Mouse (Mus musculus): ENCODE data around the gene Cobll1. TPM values are rescaled to one million over a fixed set of nuclear protein-coding genes. Genes with fewer than 3 reads are reported as not detected.
"Not testable (repeated sequence)": the region's sequence is repeated elsewhere in the genome, so short reads cannot be mapped to it uniquely, and the experiment has no call there.

The Cobll1 gene
- polyA plus RNA-seq, 1 experiment: 15.0 TPM

GRCm38 (mm10) chr2:65266576-65267299 is 27.5 kb upstream of the Cobll1 start:
- no peak overlapping the region for H3K4me3 ChIP-seq (ENCODE audit: insufficient read depth, low read length)
- no peaks in the 10 kb centered on the region for H3K4me1 ChIP-seq (ENCODE audit: control insufficient read depth, insufficient read depth, low read length)
- TF ChIP-seq CTCF (IDR thresholded peaks at IDR 0.05; ENCODE audit: borderline replicate concordance, insufficient read depth, low read length) (no peak), POLR2A (IDR thresholded peaks at IDR 0.05; ENCODE audit: low read depth, low read length) (no peak)
- H3K27ac ChIP-seq (ENCODE audit: insufficient read depth, low read length): no peak overlapping the region

GRCm38 (mm10) chr2:65262251-65262650 is 23.0 kb upstream of the Cobll1 start:
- H3K4me3 ChIP-seq (ENCODE audit: insufficient read depth, low read length): no peak overlapping the region
- no peak overlapping the region for H3K27ac ChIP-seq (ENCODE audit: insufficient read depth, low read length)
- H3K4me1 ChIP-seq (ENCODE audit: control insufficient read depth, insufficient read depth, low read length): no peaks in the 10 kb centered on the region
- no peak for TF ChIP-seq CTCF (IDR thresholded peaks at IDR 0.05; ENCODE audit: borderline replicate concordance, insufficient read depth, low read length)
- no peak for TF ChIP-seq POLR2A (IDR thresholded peaks at IDR 0.05; ENCODE audit: low read depth, low read length)

GRCm38 (mm10) chr2:65260828-65261227 is 21.6 kb upstream of the Cobll1 start:
- H3K4me3 ChIP-seq (ENCODE audit: insufficient read depth, low read length); H3K27ac ChIP-seq (ENCODE audit: insufficient read depth, low read length); H3K4me1 ChIP-seq (ENCODE audit: control insufficient read depth, insufficient read depth, low read length): not testable (repeated sequence)

- no peaks in the 10 kb centered on the region for H3K4me1 ChIP-seq (ENCODE audit: control insufficient read depth, insufficient read depth, low read length)
- no peak overlapping the region for H3K4me3 ChIP-seq (ENCODE audit: insufficient read depth, low read length)
- H3K27ac ChIP-seq (ENCODE audit: insufficient read depth, low read length): no peak overlapping the region
- TF ChIP-seq CTCF (IDR thresholded peaks at IDR 0.05; ENCODE audit: borderline replicate concordance, insufficient read depth, low read length) (no peak), POLR2A (IDR thresholded peaks at IDR 0.05; ENCODE audit: low read depth, low read length) (no peak)
Observed at GRCm38 (mm10) chr2:65260400-65260799, 21.2 kb upstream of the Cobll1 start.

DNA sequence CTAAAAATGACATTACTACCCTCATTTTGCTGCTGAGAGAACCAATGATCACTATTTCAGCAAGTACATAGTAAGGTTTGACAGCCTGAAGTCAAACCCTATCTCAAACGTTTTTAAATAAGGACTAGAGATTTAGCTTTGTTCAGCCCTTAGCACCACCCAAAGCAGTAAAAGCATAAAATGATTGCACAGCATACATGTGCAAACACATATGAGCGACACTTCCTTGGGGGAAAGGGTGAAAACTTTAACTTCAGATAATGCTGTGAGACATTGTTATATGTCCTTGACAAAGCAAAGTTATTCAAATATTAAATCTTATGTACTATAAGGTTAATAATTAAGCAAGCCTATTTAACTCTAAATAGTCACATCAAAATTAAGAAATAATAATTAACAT is 18.2 kb upstream of the Cobll1 start:
- TF ChIP-seq CTCF (IDR thresholded peaks at IDR 0.05; ENCODE audit: borderline replicate concordance, insufficient read depth, low read length) (no peak), POLR2A (IDR thresholded peaks at IDR 0.05; ENCODE audit: low read depth, low read length) (no peak)
- H3K27ac ChIP-seq (ENCODE audit: insufficient read depth, low read length): no peak overlapping the region
- H3K4me3 ChIP-seq (ENCODE audit: insufficient read depth, low read length): no peak overlapping the region
- H3K4me1 ChIP-seq (ENCODE audit: control insufficient read depth, insufficient read depth, low read length): no peaks in the 10 kb centered on the region

DNA sequence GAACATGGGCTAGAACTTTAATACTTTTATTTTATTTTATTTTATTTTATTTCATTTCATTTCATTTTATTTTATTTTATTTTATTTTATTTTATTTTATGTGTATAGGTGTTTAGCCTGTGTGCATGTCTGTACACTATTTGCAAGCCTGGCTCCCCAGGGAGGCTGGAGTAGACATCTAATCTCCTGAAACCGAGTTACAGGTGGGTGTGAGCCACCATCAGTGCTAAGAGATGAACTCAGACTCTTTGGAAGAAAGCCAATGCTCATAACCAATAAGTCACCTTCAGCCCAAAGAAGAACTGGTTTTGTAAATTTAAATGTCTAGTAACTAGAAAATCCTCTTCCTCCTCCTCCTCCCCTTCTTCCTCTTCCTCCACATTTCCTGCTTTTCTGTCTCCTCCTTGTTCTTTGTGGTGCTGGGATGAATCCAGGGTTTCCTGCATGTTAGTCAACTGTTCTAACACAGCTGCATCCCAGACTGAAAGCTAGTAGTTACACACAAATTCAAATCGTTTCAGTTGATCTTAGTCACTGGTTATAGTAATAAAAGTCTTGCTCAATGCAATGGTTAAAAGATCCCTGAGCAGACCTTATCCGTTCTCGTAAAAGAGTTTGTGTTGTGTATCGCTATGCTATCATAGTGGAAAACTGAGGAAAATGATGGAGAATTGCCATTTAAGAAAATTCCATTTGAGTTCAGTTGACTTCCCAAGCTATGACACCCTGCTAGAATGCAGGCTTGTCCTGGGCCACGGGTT is 17.5 kb upstream of the Cobll1 start:
- no peak overlapping the region for H3K27ac ChIP-seq (ENCODE audit: insufficient read depth, low read length)
- H3K4me3 ChIP-seq (ENCODE audit: insufficient read depth, low read length): no peak overlapping the region
- TF ChIP-seq CTCF (IDR thresholded peaks at IDR 0.05; ENCODE audit: borderline replicate concordance, insufficient read depth, low read length) (no peak), POLR2A (IDR thresholded peaks at IDR 0.05; ENCODE audit: low read depth, low read length) (no peak)
- no peaks in the 10 kb centered on the region for H3K4me1 ChIP-seq (ENCODE audit: control insufficient read depth, insufficient read depth, low read length)

DNA sequence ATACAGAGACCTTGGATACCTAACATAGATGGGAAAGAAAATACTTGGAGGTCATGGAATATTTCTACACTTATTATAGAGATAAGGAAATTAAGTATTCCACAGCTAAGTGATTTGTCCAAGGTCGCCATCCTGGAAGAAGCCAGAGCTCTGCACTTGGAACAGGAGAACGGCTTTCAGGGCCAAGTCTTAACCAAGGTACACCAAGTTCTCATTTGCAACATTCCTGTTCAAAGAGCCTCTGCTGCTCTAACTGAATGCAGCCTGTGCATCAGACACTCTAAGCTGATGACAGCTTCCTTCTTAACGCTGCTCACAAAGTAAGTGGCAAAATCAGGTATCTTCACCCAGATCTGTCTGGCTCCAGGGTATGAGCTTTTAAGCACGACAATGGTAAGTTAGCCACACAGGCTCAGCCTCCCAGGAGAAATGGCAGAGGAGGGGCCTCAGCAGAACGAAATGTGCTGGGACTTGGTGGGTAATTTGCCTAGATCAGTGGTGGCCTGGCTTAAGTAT is 11.4 kb upstream of the Cobll1 start:
- Histone ChIP-seq H3K27ac (ENCODE audit: insufficient read depth, low read length) (no peak overlapping the region), H3K4me1 (ENCODE audit: control insufficient read depth, insufficient read depth, low read length) (no peaks in the 10 kb centered on the region), H3K4me3 (ENCODE audit: insufficient read depth, low read length) (no peak overlapping the region)
- TF ChIP-seq POLR2A (IDR thresholded peaks at IDR 0.05; ENCODE audit: low read depth, low read length) (no peak), CTCF (IDR thresholded peaks at IDR 0.05; ENCODE audit: borderline replicate concordance, insufficient read depth, low read length) (no peak)

- Histone ChIP-seq H3K4me1 (ENCODE audit: control insufficient read depth, insufficient read depth, low read length) (no peaks in the 10 kb centered on the region), H3K27ac (ENCODE audit: insufficient read depth, low read length) (no peak overlapping the region), H3K4me3 (ENCODE audit: insufficient read depth, low read length) (no peak overlapping the region)
- TF ChIP-seq CTCF (IDR thresholded peaks at IDR 0.05; ENCODE audit: borderline replicate concordance, insufficient read depth, low read length) (no peak), POLR2A (IDR thresholded peaks at IDR 0.05; ENCODE audit: low read depth, low read length) (no peak)
Observed at GRCm38 (mm10) chr2:65249575-65249974, 10.4 kb upstream of the Cobll1 start.

DNA sequence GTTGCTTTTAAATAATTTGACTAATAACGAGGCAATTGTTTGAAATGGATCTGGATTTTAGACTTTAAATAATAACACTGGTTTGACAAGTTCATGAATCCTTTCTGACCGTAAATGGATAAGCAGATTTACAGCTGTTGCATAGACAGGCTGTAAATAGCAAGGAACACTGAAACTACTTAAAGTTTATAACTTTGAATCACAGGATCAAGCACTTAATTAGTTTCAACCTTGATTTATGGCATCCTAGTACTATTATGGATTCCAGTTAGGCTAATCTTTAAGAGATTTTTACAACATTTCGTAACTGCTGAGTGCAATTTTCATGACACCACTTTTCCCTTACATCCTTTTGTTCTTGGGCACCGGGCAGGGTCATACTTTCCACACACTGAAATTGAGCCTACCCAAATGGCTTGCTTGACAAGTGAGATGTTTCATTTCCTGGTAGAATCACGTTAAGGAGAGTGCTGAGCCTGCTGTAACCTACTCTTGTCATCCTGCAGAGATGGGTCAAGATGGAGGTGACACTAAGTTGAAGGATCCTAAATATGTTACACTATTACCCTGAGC is 1.1 kb upstream of the Cobll1 start:
- no peak for TF ChIP-seq CTCF (IDR thresholded peaks at IDR 0.05; ENCODE audit: borderline replicate concordance, insufficient read depth, low read length)
- no peak for TF ChIP-seq POLR2A (IDR thresholded peaks at IDR 0.05; ENCODE audit: low read depth, low read length)
- Histone ChIP-seq H3K27ac (ENCODE audit: insufficient read depth, low read length) (no peak overlapping the region), H3K4me3 (ENCODE audit: insufficient read depth, low read length) (no peak overlapping the region), H3K4me1 (ENCODE audit: control insufficient read depth, insufficient read depth, low read length) (peaks cover 3% of the 10 kb centered on the region; the same call in 1 of the 2 replicates)
